Mouse (Mus musculus) lung, postnatal 0 days (tissue): Measurements from ENCODE around the gene Gas2l3. TPM values are rescaled to one million over a fixed set of nuclear protein-coding genes. Genes with fewer than 3 reads are reported as not detected.

Experiments
- ATAC-seq: fragments of 200-750 bp; cut with Nextera tagmentation; 2 replicates; pipeline ENCODE4 v1.8.0; 2017; ENCODE audit warnings: moderate library complexity
- DNase-seq: peaks from one replicate; pipeline ENCODE4 v3.0.0-alpha.2; 2016; ENCODE audit warnings: low spot score
- H3K27ac ChIP-seq: fragments of 300-500 bp; sonication (generic); 2 replicates; pipeline ENCODE4 v1.5.1; 2014; ENCODE audit warnings: antibody characterized with exemption, mild to moderate bottlenecking, low read length, mixed read lengths
- H3K27me3 ChIP-seq: fragments of 300-500 bp; sonication (generic); replicated peaks from 2 replicates; pipeline ENCODE4 v1.6.1; 2014; ENCODE audit warnings: low read length, mixed read lengths; ENCODE audit not compliant: insufficient read depth
- H3K36me3 ChIP-seq: fragments of 300-500 bp; sonication (generic); 2 replicates; pipeline ENCODE4 v1.6.1; 2014; ENCODE audit warnings: low read length, mixed read lengths; ENCODE audit not compliant: insufficient read depth
- H3K4me1 ChIP-seq: fragments of 300-500 bp; sonication (generic); 2 replicates; pipeline ENCODE4 v1.6.1; 2014; ENCODE audit warnings: antibody characterized with exemption, low read depth, low read length, mixed read lengths; ENCODE audit not compliant: insufficient read depth
- H3K4me2 ChIP-seq: fragments of 300-500 bp; sonication (generic); replicated peaks from 2 replicates; pipeline ENCODE4 v1.6.1; 2014; ENCODE audit warnings: low read depth, mild to moderate bottlenecking, low read length, moderate library complexity, mixed read lengths
- H3K4me3 ChIP-seq: fragments of 300-500 bp; sonication (generic); 2 replicates; pipeline ENCODE4 v1.5.1; 2014; ENCODE audit warnings: low read depth, low read length
- H3K9ac ChIP-seq: fragments of 300-500 bp; sonication (generic); replicated peaks from 2 replicates; pipeline ENCODE4 v1.6.1; 2014; ENCODE audit warnings: low read depth, mild to moderate bottlenecking
- H3K9me3 ChIP-seq: fragments of 300-500 bp; sonication (generic); 2 replicates; pipeline ENCODE4 v1.6.1; 2016; ENCODE audit warnings: low read length, mixed read lengths
- CTCF ChIP-seq: IDR thresholded peaks from 2 replicates; pipeline ENCODE4 v1.5.1; 2016; ENCODE audit warnings: antibody characterized with exemption, mild to moderate bottlenecking
- EP300 ChIP-seq: IDR thresholded peaks from 2 replicates; pipeline ENCODE4 v1.6.1; 2016; ENCODE audit warnings: antibody characterized with exemption, mild to moderate bottlenecking, control low read depth
- WGBS: fragments of 180-500 bp; shearing (Covaris S2); extraction: QIAGEN DNeasy Blood & Tissue Kit; methylation state at CpG from one replicate; pipeline ENCODE4 v1.1.7; 2014; 5-methylcytosine and 5-hydroxymethylcytosine counted together
- polyA plus RNA-seq: library from polyadenylated mRNA; unstranded; fragments of >200 nt; fragmentation: Nextera tagmentation; extraction: Ambion mirVana; gene quantifications from 2 replicates; pipeline ENCODE4 v1.2.1, GENCODE M21; 2015

Gene Gas2l3
- polyA plus RNA-seq, 1 experiment from 2014 or later = 1.5 TPM

DNA sequence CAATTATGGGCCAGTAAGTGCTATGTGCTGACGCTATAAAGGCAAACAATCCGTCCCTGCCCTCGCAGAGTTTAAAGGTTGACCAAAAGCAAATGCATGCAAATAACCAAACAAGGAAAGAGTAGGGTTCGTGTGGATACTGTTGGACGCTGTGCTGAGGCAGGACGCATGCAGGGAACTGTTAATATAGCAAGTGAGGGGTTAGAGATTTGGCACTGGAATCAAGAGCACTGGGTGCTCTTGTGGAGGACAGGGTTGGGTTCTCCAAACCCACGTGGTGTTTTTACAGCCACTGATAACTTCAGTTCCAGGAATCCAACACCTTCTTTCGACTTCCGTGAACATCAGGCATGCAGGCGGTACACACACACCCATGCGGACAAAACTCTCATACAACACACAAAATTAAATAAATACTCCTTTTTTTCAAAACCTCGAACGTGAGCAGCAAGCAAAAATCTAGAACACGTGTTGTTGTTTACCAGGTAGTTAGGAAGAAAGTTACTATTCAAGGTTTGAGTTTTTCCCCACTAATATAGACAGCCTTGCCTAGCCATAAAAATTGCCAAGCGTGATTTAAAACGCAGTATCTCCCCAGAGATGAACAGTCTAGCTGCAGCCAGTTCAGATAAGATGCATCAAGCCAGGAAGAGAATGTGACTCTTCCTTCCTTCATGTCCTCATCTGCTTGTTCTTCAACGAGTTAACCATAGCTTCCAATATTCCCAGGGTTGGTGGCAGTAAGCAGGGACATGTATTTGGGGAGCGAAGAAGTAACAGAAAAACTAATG, 40.2 kb upstream of the Gas2l3 start:
- WGBS = 75% methylated on average over 18 of the region's 18 CpGs
- no peak overlapping the region for H3K9ac ChIP-seq
- DNase-seq (no peak), ATAC-seq (no peak)
- no peaks in the 10 kb centered on the region for H3K4me1 ChIP-seq
- H3K4me3 ChIP-seq = no peak overlapping the region
- no peaks in the 10 kb centered on the region for H3K27me3 ChIP-seq
- H3K9me3 ChIP-seq = no peaks in the 10 kb centered on the region
- H3K36me3 ChIP-seq = no peaks in the 10 kb centered on the region
- H3K27ac ChIP-seq = no peak overlapping the region
- H3K4me2 ChIP-seq = no peak overlapping the region
- TF ChIP-seq EP300 = no peak
- TF ChIP-seq CTCF = no peak

DNA sequence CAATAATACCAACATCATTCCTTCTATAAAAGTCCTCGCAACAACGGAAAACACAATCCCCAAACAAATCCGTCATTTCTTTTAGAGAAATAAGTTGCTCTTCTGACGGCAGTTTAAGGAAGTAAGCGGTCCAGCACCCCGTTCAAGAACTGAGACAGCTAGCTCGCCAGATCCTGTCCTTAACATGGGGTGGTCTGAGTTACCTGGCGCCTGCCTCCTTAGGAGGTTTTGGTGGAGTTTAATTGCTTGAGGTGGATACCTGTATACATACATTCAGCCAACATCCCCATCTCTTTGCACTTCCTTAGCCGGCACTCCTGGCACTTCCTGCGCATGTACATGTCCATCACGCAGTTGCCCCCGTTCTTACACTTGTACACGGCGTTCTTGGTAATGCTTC, 39.3 kb upstream of the Gas2l3 start:
- WGBS = 87% methylated on average over 14 of the region's 14 CpGs

DNA sequence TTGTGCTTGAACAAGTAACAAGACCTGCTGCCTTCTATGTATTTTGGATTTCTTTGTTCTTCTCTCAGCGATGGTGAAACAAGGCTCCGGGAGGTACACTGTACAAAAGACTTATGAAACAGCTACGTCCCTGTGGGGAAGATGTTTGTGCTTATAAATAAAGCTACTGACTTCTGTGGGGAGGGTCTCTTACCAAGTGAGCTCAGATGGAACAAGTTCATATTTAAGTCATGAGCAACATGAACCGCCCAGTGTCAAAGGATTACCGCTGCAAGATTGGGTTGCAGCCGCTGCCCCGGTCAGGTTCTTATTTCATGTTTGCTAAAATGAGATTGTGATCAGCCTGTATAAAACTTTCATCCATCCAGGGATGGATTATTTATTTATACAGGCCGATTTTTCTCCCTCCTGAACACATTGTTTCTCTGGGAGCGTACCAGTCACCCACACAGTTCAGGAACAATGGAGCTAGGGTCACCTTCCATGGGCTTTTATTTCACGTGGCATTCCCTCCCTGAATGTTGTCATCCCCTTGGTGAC, 38.4 kb upstream of the Gas2l3 start:
- no peak overlapping the region for H3K27ac ChIP-seq
- 71% methylated on average over 10 of the region's 10 CpGs for WGBS
- no peak overlapping the region for H3K4me3 ChIP-seq
- no peak overlapping the region for H3K9ac ChIP-seq
- DNase-seq (no peak), ATAC-seq (no peak)
- no peaks in the 10 kb centered on the region for H3K4me1 ChIP-seq
- H3K27me3 ChIP-seq = no peaks in the 10 kb centered on the region
- H3K4me2 ChIP-seq = no peak overlapping the region
- H3K36me3 ChIP-seq = no peaks in the 10 kb centered on the region
- TF ChIP-seq CTCF (no peak), EP300 (no peak)
- no peaks in the 10 kb centered on the region for H3K9me3 ChIP-seq

More for the DNA sequence above, 39.3 kb upstream of the Gas2l3 start:
- no peak for DNase-seq
- Histone ChIP-seq H3K27me3 (no peaks in the 10 kb centered on the region), H3K9ac (no peak overlapping the region), H3K4me2 (no peak overlapping the region), H3K4me3 (no peak overlapping the region), H3K36me3 (no peaks in the 10 kb centered on the region), H3K4me1 (no peaks in the 10 kb centered on the region), H3K9me3 (no peaks in the 10 kb centered on the region), H3K27ac (no peak overlapping the region)
- no peak for ATAC-seq
- TF ChIP-seq CTCF (no peak), EP300 (no peak)

DNA sequence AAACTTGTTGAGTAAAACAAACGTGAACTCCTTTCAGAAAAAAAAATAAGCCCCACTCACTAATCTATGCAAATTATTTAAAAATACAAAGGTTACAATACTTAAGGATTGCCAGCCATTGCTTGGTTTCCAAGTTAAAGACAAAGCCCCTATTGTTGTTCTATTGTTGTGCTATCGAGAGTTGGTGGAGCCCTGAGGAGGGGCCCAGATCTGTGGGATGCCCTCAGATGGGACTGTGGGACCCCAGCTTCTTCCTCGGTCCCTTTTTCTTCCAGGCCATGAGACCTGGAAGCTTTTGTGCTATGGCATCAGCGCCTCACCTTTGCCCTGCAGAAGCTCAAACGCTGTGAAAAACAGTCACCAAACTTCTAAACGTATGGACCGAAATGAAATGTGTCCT, 37.9 kb upstream of the Gas2l3 start:
- Histone ChIP-seq H3K36me3 (no peaks in the 10 kb centered on the region), H3K27me3 (no peaks in the 10 kb centered on the region), H3K4me2 (no peak overlapping the region), H3K4me1 (no peaks in the 10 kb centered on the region), H3K4me3 (no peak overlapping the region), H3K9ac (no peak overlapping the region), H3K27ac (no peak overlapping the region), H3K9me3 (no peaks in the 10 kb centered on the region)
- DNase-seq = no peak
- 62% methylated on average over 7 of the region's 7 CpGs for WGBS
- TF ChIP-seq EP300 (no peak), CTCF (no peak)
- no peak for ATAC-seq

- Histone ChIP-seq H3K4me3 (no peak overlapping the region), H3K9ac (no peak overlapping the region), H3K4me1 (no peaks in the 10 kb centered on the region), H3K36me3 (no peaks in the 10 kb centered on the region), H3K27me3 (no peaks in the 10 kb centered on the region), H3K4me2 (no peak overlapping the region), H3K27ac (no peak overlapping the region), H3K9me3 (no peaks in the 10 kb centered on the region)
- WGBS = 84% methylated on average over 8 of the region's 8 CpGs
- TF ChIP-seq CTCF (no peak), EP300 (no peak)
- DNase-seq (no peak), ATAC-seq (no peak)
Observed at GRCm38 (mm10) chr10:89478766-89479165, 35.0 kb upstream of the Gas2l3 start.

GRCm38 (mm10) chr10:89470596-89471353, 27.0 kb upstream of the Gas2l3 start:
- Histone ChIP-seq H3K27ac (no peak overlapping the region), H3K4me1 (no peaks in the 10 kb centered on the region), H3K4me3 (no peak overlapping the region), H3K9ac (no peak overlapping the region), H3K36me3 (no peaks in the 10 kb centered on the region), H3K9me3 (no peaks in the 10 kb centered on the region), H3K4me2 (no peak overlapping the region), H3K27me3 (no peaks in the 10 kb centered on the region)
- ATAC-seq (no peak), DNase-seq (no peak)
- TF ChIP-seq EP300 (no peak), CTCF (no peak)
- WGBS = 64% methylated on average over 7 of the region's 7 CpGs
